Mouse (Mus musculus) myocyte (in vitro differentiated cells): ENCODE results near the gene Arl15. TPM values are rescaled to one million over a fixed set of nuclear protein-coding genes. Genes with fewer than 3 reads are reported as not detected.

Experiments
- H3K27me3 ChIP-seq: one replicate; pipeline ENCODE4 v1.6.1; 2011; ENCODE audit not compliant: control insufficient read depth, insufficient read depth, insufficient read length
- H3K36me3 ChIP-seq: one replicate; pipeline ENCODE4 v1.6.1; 2011; ENCODE audit not compliant: control insufficient read depth, insufficient read depth
- H3K4me2 ChIP-seq: one replicate; pipeline ENCODE4 v1.6.1; 2011; ENCODE audit warnings: low read depth, control low read depth
- H3K4me3 ChIP-seq: one replicate; pipeline ENCODE4 v1.5.1; 2011; ENCODE audit warnings: mild to moderate bottlenecking, control low read depth, moderate library complexity
- H3K79me2 ChIP-seq: one replicate; pipeline ENCODE4 v1.6.1; 2011; ENCODE audit not compliant: control insufficient read depth, insufficient read depth
- H3ac ChIP-seq: one replicate; pipeline ENCODE4 v1.6.1; 2011; ENCODE audit not compliant: control insufficient read depth, insufficient read length
- CEBPB ChIP-seq: IDR thresholded peaks from 2 replicates; pipeline ENCODE4 v1.6.1; 2011; ENCODE audit warnings: mild to moderate bottlenecking, moderate library complexity; ENCODE audit not compliant: poor library complexity, insufficient read depth, severe bottlenecking
- E2F4 ChIP-seq: IDR thresholded peaks from one replicate; pipeline ENCODE4 v1.6.1; 2011; ENCODE audit warnings: mild to moderate bottlenecking, control low read depth, moderate library complexity; ENCODE audit not compliant: insufficient read depth
- MAX ChIP-seq: IDR thresholded peaks from one replicate; pipeline ENCODE4 v1.6.1; 2011; ENCODE audit warnings: low read depth, mild to moderate bottlenecking, control low read depth
- MYOD1 ChIP-seq, 3 experiments: IDR thresholded peaks; one replicate each; pipeline ENCODE4 v1.6.1; 2011; ENCODE audit warnings: control low read depth in 2 of 3, low read depth in 2 of 3, mild to moderate bottlenecking in 2 of 3, moderate library complexity in 1 of 3; ENCODE audit not compliant: insufficient read length in 2 of 3, control insufficient read depth in 1 of 3
- MYOG ChIP-seq, 3 experiments: IDR thresholded peaks; one replicate each; pipeline ENCODE4 v1.6.1; 2011; ENCODE audit warnings: control low read depth in 2 of 3, low read depth in 2 of 3, mild to moderate bottlenecking in 2 of 3; ENCODE audit not compliant: insufficient read length in 2 of 3, control insufficient read depth in 1 of 3, insufficient read depth in 1 of 3
- POLR2A ChIP-seq: IDR thresholded peaks from one replicate; pipeline ENCODE4 v1.6.1; 2011; ENCODE audit warnings: low read depth, mild to moderate bottlenecking, control low read depth, moderate library complexity; ENCODE audit not compliant: insufficient read length
- POLR2AphosphoS2 ChIP-seq: IDR thresholded peaks from one replicate; pipeline ENCODE4 v1.6.1; 2011; ENCODE audit warnings: low read depth, control low read depth; ENCODE audit not compliant: insufficient read length
- REST ChIP-seq: IDR thresholded peaks from one replicate; pipeline ENCODE4 v1.6.1; 2011; ENCODE audit warnings: mild to moderate bottlenecking, control low read depth, moderate library complexity; ENCODE audit not compliant: insufficient read depth, insufficient read length
- SRF ChIP-seq: IDR thresholded peaks from one replicate; pipeline ENCODE4 v1.6.1; 2011; ENCODE audit warnings: low read depth; ENCODE audit not compliant: control insufficient read depth, insufficient read length
- TCF12 ChIP-seq: IDR thresholded peaks from one replicate; pipeline ENCODE4 v1.6.1; 2011; ENCODE audit warnings: mild to moderate bottlenecking, control low read depth; ENCODE audit not compliant: poor library complexity, insufficient read depth, severe bottlenecking
- TCF3 ChIP-seq: IDR thresholded peaks from one replicate; pipeline ENCODE4 v1.6.1; 2011; ENCODE audit warnings: low read depth, control low read depth; ENCODE audit not compliant: insufficient read length
- USF1 ChIP-seq: IDR thresholded peaks from one replicate; pipeline ENCODE4 v1.6.1; 2011; ENCODE audit warnings: low read depth, mild to moderate bottlenecking, control low read depth, moderate library complexity
- polyA plus RNA-seq: library from polyadenylated mRNA; unstranded; fragments of >200 nt; fragmentation: generic; extraction: Trizol; gene quantifications from one replicate; pipeline ENCODE4 v1.2.1, GENCODE M21; 2012; ENCODE audit warnings: missing spikeins

Gene Arl15
- polyA plus RNA-seq, 1 experiment, result 11.1 TPM

DNA sequence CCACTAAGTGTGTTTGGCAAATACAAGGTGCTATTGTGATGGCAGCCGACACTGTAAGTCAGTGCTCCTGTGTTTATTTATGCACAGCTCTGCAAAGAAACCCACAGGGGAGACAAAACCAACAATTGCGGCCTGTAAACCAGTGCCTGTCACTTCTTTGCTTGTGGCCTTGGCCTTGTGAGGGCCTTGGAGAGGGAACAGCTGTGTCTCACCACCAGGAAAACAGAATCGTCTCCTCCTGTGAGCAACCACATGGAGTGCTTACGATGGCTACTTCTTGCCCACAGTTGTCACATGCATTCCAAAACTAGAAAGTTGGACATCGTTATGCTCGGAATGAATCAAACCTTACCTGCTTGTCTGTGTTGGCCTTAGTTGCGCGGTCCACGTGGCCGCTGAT, 52.1 kb downstream of the Arl15 start:
- H3ac ChIP-seq, result no peak overlapping the region

DNA sequence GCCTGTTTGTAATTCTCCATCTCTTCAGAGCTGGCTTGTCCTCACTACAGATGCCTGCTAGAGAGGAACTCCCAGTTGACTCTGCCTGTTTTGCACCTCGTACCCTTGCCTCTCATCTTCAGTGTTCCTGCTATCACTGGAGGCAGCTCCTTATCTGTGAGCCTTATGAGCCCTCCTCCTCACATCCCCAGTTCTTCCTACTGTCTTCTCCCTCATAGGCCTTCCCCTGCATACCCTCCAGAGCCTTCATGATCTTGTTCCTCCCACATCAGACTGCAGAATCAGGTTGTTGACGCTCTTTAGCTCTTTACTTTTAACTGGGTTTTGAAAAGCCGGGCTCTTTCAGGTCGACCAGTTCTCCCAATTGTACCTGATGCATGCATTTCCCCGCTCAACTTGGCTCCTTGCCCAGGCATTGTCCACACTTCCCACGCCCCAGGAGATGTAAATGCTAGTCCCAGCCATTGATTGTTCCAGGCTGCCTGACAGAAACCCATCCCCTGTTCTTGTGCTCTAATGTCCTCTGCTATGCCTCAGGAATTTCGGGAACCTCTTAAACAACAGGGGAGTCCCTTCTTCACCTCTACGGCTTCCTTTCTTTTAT, 56.2 kb downstream of the Arl15 start:
- Histone ChIP-seq H3K4me2 (no peak overlapping the region), H3K79me2 (peaks cover 21% of the 10 kb centered on the region), H3K27me3 (no peaks in the 10 kb centered on the region), H3K36me3 (peaks cover 7% of the 10 kb centered on the region), H3ac (no peak overlapping the region), H3K4me3 (no peak overlapping the region)
- no peak for TF ChIP-seq CEBPB

More for the DNA sequence above, 52.1 kb downstream of the Arl15 start:
- H3K79me2 ChIP-seq, result peaks cover 7% of the 10 kb centered on the region
- no peak overlapping the region for H3K4me2 ChIP-seq
- no peak for TF ChIP-seq POLR2AphosphoS2
- peak in 2 of 3 experiments; percentile 31 to 66 for TF ChIP-seq MYOD1 (IDR thresholded peaks at IDR 0.05; ENCODE audit: control insufficient read depth in 1 of 3, insufficient read length in 2 of 3, low read depth in 2 of 3)
- no peak for TF ChIP-seq USF1
- TF ChIP-seq REST, result no peak
- peak; percentile 9 to 87 (median 46) for TF ChIP-seq MYOG (IDR thresholded peaks at IDR 0.05; ENCODE audit: control insufficient read depth in 1 of 3, insufficient read depth in 1 of 3, insufficient read length in 2 of 3, low read depth in 2 of 3)
- H3K27me3 ChIP-seq, result no peaks in the 10 kb centered on the region
- no peaks in the 10 kb centered on the region for H3K36me3 ChIP-seq
- H3K4me3 ChIP-seq, result no peak overlapping the region

DNA sequence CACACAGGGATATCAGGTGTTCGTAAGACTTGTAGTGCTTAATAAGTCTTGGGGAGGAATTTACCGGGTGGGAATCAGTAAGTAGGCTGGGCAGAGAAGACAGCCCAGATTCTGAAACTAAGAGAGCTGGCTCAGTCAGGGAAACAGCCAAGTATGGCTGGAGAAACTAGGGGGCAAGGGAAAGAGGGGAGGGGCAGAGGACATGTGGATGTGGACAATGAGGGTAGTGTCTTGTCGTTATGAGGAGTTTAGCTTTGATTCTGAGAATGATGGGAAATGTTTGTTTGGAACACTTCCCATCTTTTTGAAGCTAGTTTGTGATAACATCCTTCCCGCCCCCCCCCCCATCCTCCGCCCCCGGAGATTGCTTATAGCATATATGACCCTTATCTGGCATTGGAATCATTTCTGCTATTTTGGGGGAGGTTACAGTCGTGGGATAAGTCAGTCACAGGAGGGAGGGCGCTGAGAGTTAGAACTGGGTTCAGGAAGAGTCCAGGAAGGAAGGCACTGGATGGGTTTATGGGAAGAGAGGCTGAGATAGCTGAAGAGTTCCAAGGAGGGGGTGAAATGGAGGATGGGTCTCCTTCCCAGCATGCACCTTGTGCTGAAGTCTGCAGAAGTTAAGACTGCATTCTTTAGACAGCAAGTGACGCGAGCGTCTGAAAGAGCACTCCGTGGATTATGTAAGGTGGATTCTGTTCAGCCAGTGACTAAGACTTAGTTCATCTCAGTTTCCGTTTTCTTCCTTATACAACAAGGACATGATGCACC, 57.5 kb downstream of the Arl15 start:
- TF ChIP-seq CEBPB, result no peak
- no peak for TF ChIP-seq SRF
- TF ChIP-seq POLR2A, result no peak
- no peak for TF ChIP-seq MYOG (IDR thresholded peaks at IDR 0.05; ENCODE audit: control insufficient read depth in 1 of 3, insufficient read depth in 1 of 3, insufficient read length in 2 of 3, low read depth in 2 of 3)
- TF ChIP-seq E2F4, result no peak
- no peak for TF ChIP-seq TCF12
- no peak for TF ChIP-seq TCF3
- no peak for TF ChIP-seq POLR2AphosphoS2
- no peak for TF ChIP-seq USF1
- no peak for TF ChIP-seq MAX
- no peak for TF ChIP-seq REST
- no peak for TF ChIP-seq MYOD1 (IDR thresholded peaks at IDR 0.05; ENCODE audit: control insufficient read depth in 1 of 3, insufficient read length in 2 of 3, low read depth in 2 of 3)
- Histone ChIP-seq H3K36me3 (peaks cover 7% of the 10 kb centered on the region), H3K27me3 (no peaks in the 10 kb centered on the region), H3K4me3 (no peak overlapping the region), H3K4me2 (no peak overlapping the region), H3K79me2 (peaks cover 22% of the 10 kb centered on the region), H3ac (no peak overlapping the region)

DNA sequence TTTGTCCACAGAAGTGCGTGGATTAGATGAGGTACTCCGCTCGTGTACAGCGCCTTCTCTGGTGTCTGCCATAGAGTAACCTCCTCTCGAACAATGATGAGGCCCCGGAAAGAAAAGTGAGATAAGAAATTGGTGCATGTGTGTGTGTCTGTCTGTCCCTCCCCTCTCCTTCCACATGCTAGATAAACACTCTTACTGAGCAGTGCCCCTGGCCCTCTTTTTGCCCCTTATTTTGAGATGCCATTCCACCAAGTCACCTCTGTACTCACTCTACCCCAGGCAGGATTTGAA, 58.0 kb downstream of the Arl15 start:
- peaks cover 7% of the 10 kb centered on the region for H3K36me3 ChIP-seq
- no peak overlapping the region for H3K4me2 ChIP-seq
- no peak overlapping the region for H3K4me3 ChIP-seq
- H3ac ChIP-seq, result no peak overlapping the region
- TF ChIP-seq CEBPB (no peak), SRF (no peak), POLR2A (no peak), MAX (no peak), TCF12 (no peak), TCF3 (no peak), E2F4 (no peak), REST (no peak), POLR2AphosphoS2 (no peak), MYOD1 (IDR thresholded peaks at IDR 0.05; ENCODE audit: control insufficient read depth in 1 of 3, insufficient read length in 2 of 3, low read depth in 2 of 3) (no peak), MYOG (IDR thresholded peaks at IDR 0.05; ENCODE audit: control insufficient read depth in 1 of 3, insufficient read depth in 1 of 3, insufficient read length in 2 of 3, low read depth in 2 of 3) (no peak), USF1 (no peak)
- peaks cover 22% of the 10 kb centered on the region for H3K79me2 ChIP-seq
- H3K27me3 ChIP-seq, result no peaks in the 10 kb centered on the region

DNA sequence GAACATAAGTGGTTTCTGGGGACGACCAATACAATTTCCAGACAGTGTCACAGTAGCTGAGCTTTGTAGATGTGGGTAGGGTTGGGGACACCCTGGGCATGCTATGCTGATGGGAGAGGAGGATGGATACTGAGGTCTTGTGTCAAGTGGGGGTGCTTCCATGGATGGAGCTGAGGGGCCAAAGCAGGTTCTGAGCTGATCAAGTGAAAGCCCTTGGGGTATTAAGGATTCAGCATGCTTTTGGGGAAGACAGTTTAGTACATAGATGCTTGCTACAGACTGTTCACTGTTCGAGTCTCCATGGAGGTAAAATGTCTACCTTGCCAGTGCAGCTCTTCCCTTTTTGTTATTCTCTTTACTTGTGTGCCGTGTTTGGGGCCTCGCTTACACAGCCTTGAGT, 59.8 kb downstream of the Arl15 start:
- peaks cover 24% of the 10 kb centered on the region for H3K79me2 ChIP-seq
- H3K4me2 ChIP-seq, result no peak overlapping the region
- no peaks in the 10 kb centered on the region for H3K27me3 ChIP-seq
- H3K36me3 ChIP-seq, result peaks cover 7% of the 10 kb centered on the region
- no peak for TF ChIP-seq POLR2AphosphoS2
- no peak for TF ChIP-seq USF1
- TF ChIP-seq POLR2A, result no peak
- TF ChIP-seq TCF12, result no peak
- TF ChIP-seq SRF, result no peak
- TF ChIP-seq E2F4, result no peak
- TF ChIP-seq CEBPB, result no peak
- TF ChIP-seq MYOG (IDR thresholded peaks at IDR 0.05; ENCODE audit: control insufficient read depth in 1 of 3, insufficient read depth in 1 of 3, insufficient read length in 2 of 3, low read depth in 2 of 3), result no peak
- no peak for TF ChIP-seq MYOD1 (IDR thresholded peaks at IDR 0.05; ENCODE audit: control insufficient read depth in 1 of 3, insufficient read length in 2 of 3, low read depth in 2 of 3)
- no peak for TF ChIP-seq TCF3
- TF ChIP-seq MAX, result no peak
- TF ChIP-seq REST, result no peak
- H3ac ChIP-seq, result no peak overlapping the region
- no peak overlapping the region for H3K4me3 ChIP-seq
